Mouse (Mus musculus) limb, embryonic 14.5 days (tissue): ENCODE results near the gene Ctdspl. TPM values are rescaled to one million over a fixed set of nuclear protein-coding genes. Genes with fewer than 3 reads are reported as not detected.

ENCODE experiments used
- ATAC-seq: fragments of 200-750 bp; cut with Nextera tagmentation; 2 replicates; pipeline ENCODE4 v1.8.0; 2017; ENCODE audit warnings: low read depth, moderate number of reproducible peaks, moderate TSS enrichment; ENCODE audit not compliant: low FRiP score
- DNase-seq: peaks from one replicate; pipeline ENCODE4 v3.0.0-alpha.2; 2015; ENCODE audit warnings: low spot score
- H3K27ac ChIP-seq: fragments of 300-500 bp; sonication (generic); replicated peaks from 2 replicates; pipeline ENCODE4 v1.5.1; 2014; ENCODE audit warnings: low read depth, mild to moderate bottlenecking, low read length, moderate library complexity, mixed read lengths
- H3K27me3 ChIP-seq: fragments of 300-500 bp; sonication (generic); 2 replicates; pipeline ENCODE4 v1.6.1; 2014; ENCODE audit warnings: low read length, mixed read lengths; ENCODE audit not compliant: control insufficient read depth, insufficient read depth
- H3K36me3 ChIP-seq: fragments of 300-500 bp; sonication (generic); 2 replicates; pipeline ENCODE4 v1.6.1; 2014; ENCODE audit warnings: mild to moderate bottlenecking, low read length, moderate library complexity, mixed read lengths; ENCODE audit not compliant: control insufficient read depth, insufficient read depth
- H3K4me1 ChIP-seq: fragments of 300-500 bp; sonication (generic); 2 replicates; pipeline ENCODE4 v1.6.1; 2014; ENCODE audit warnings: antibody characterized with exemption, low read length, mixed read lengths; ENCODE audit not compliant: control insufficient read depth, insufficient read depth
- H3K4me2 ChIP-seq: fragments of 300-500 bp; sonication (generic); replicated peaks from 2 replicates; pipeline ENCODE4 v1.6.1; 2014; ENCODE audit warnings: low read depth, mild to moderate bottlenecking, low read length, moderate library complexity; ENCODE audit not compliant: severe bottlenecking
- H3K4me3 ChIP-seq: fragments of 300-500 bp; sonication (generic); replicated peaks from 2 replicates; pipeline ENCODE4 v1.5.1; 2014; ENCODE audit warnings: low read length
- H3K9ac ChIP-seq: fragments of 300-500 bp; sonication (generic); 2 replicates; pipeline ENCODE4 v1.6.1; 2014; ENCODE audit warnings: mild to moderate bottlenecking, low read depth, low read length, moderate library complexity; ENCODE audit not compliant: severe bottlenecking
- H3K9me3 ChIP-seq: fragments of 300-500 bp; sonication (generic); 2 replicates; pipeline ENCODE4 v1.6.1; 2016; ENCODE audit warnings: low read length; ENCODE audit not compliant: control insufficient read depth
- POLR2A ChIP-seq: fragments of 200-500 bp; IDR thresholded peaks from 2 replicates; pipeline ENCODE4 v1.8.0; 2012; ENCODE audit warnings: inconsistent platforms, mild to moderate bottlenecking, moderate library complexity, borderline replicate concordance; ENCODE audit not compliant: insufficient read depth, insufficient read length; ENCODE audit errors: extremely low read depth
- WGBS: fragments of 180-500 bp; shearing (Covaris S2); extraction: QIAGEN DNeasy Blood & Tissue Kit; methylation state at CpG from one replicate; pipeline ENCODE4 v1.1.7; 2014; 5-methylcytosine and 5-hydroxymethylcytosine counted together
- polyA plus RNA-seq, 2 experiments: library from polyadenylated mRNA; depleted of rRNA in 1 of 2; stranded (reverse) in 1 of 2; unstranded in 1 of 2; fragments of >200 nt; fragmentation: Nextera tagmentation in 1 of 2; extraction: Ambion mirVana in 1 of 2; gene quantifications; 2 replicates each; pipeline versions ENCODE4 v1.2.1 to v1.2.3; 2012 to 2014

Ctdspl gene
- polyA plus RNA-seq, 2 experiments, result 23.8 to 38.0 TPM

DNA sequence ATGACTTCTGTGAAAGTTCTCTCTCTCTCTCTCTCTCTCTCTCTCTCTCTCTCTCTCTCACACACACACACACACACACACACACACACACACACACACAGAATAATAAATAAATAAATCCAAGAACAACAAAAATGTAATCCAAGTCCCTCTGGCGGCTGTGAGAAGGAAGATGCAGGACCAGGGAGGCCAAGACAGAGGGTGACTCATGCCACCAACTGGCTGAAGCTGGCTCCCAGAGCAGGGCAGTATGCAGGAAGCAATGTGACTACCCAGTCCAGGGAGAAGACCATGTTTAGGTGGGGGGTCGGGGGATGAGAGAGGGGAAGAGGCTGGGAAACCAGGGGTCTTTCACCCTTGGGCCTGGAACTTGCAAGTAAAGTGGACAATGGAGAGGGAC is 124.9 kb downstream of the Ctdspl start:
- no peak overlapping the region for H3K27ac ChIP-seq

DNA sequence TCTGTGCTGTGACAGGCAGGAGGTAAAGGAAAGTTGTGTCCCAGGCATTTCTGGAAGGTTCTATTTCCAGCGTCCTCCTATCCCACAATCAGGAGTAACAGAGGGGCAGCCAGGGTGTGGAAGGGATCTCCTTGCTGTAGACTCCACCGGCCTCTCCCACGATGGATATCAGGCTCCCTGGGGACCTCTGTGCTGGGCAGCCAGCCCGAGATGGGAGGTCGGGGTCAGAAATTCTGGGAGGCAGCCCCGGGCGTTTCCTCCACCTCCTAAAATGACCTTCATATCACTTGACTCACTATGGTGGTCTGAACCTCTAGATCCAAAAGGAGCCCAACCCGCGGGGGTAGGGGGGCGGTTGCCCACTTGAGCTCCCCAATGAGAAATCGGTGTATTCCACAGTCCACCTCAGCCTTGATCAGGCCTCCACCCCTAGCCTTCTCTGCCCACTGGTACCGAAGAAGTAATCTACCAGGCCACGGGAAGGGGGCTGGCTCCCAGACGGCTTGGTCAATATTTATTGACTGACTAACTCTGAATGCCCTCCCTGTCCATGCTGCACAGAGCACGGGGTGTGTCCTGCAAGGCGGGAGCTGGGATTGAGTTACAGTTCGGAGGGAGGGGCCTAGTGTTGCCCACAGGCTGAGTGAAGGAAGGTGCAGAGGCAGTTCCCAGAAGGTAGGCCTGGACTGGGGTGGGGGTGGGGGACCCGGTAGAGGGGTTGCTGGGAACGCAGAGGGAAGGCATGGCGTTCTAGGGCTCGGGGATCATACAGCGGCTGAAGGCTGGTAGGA is 126.1 kb downstream of the Ctdspl start, which contains the start of gene Vill:
TSS of gene Vill (plus strand) at position 625 of the 791 bp plus-strand sequence.
- peak within 1 kb of the TSS; percentile 87 for H3K4me2 ChIP-seq
- peak within 1 kb of the TSS; percentile 65 for H3K9ac ChIP-seq
- DNase-seq (peak; percentile 53), ATAC-seq (peak; percentile 91)
- H3K27ac ChIP-seq, result peak within 1 kb of the TSS; percentile 62
- peak within 1 kb of the TSS; percentile 49 for H3K4me3 ChIP-seq
- H3K36me3 ChIP-seq, result no peaks in the 10 kb centered on the region
- H3K9me3 ChIP-seq, result no peaks in the 10 kb centered on the region
- peaks cover 10% of the 10 kb centered on the region for H3K4me1 ChIP-seq
- H3K27me3 ChIP-seq, result no peaks in the 10 kb centered on the region
- peak; percentile 31; the same call in 1 of the 2 replicates for TF ChIP-seq POLR2A
- WGBS, result 17% methylated on average over 22 of the region's 22 CpGs

More for the DNA sequence above, 124.9 kb downstream of the Ctdspl start:
- H3K4me2 ChIP-seq, result no peak overlapping the region
- WGBS, result 87% methylated on average over 2 of the region's 2 CpGs
- no peak for ATAC-seq
- H3K9ac ChIP-seq, result no peak overlapping the region
- peaks cover 10% of the 10 kb centered on the region for H3K4me1 ChIP-seq
- H3K36me3 ChIP-seq, result no peaks in the 10 kb centered on the region
- H3K27me3 ChIP-seq, result no peaks in the 10 kb centered on the region
- no peak overlapping the region for H3K4me3 ChIP-seq
- H3K9me3 ChIP-seq, result no peaks in the 10 kb centered on the region
- TF ChIP-seq POLR2A, result no peak
- DNase-seq, result no peak

DNA sequence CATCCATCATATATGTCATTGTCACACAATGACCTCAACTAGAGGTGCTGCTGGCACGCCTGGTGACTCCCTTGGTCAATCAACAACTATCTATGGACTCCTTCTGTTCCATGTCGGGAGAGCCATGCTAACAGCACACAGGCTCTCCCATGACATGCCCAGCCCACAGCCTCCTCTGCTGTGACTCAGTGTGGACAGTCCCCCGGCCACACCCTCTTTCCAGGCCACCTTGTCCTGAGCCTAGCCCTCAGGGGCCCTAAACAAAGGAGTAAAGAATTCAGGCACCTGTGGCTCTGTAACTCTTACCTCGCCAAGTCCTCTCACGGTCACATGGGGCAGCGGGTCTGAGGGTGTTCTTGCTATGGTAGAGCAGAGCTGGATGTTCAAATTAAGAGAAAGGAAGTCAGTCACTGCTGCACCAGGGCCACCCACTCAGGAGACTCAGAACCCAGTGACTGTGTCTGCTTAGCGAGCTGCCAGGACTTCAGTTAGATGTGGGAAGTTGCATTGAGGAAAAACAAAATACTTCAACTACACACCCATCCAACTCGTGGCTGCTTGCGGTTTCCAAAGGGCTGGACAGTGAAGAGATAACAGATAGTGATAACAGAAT is 127.8 kb downstream of the Ctdspl start:
- Histone ChIP-seq H3K4me2 (no peak overlapping the region), H3K27ac (no peak overlapping the region), H3K9ac (no peak overlapping the region), H3K4me3 (no peak overlapping the region), H3K9me3 (no peaks in the 10 kb centered on the region), H3K27me3 (no peaks in the 10 kb centered on the region), H3K36me3 (no peaks in the 10 kb centered on the region), H3K4me1 (peaks cover 8% of the 10 kb centered on the region)
- DNase-seq (no peak), ATAC-seq (no peak)
- no peak for TF ChIP-seq POLR2A
- WGBS, result 81% methylated on average over 9 of the region's 9 CpGs

- no peak for ATAC-seq
- no peaks in the 10 kb centered on the region for H3K9me3 ChIP-seq
These were observed 129.1 kb downstream of the Ctdspl start for GRCm38 (mm10) chr9:119055336-119055735.

DNA sequence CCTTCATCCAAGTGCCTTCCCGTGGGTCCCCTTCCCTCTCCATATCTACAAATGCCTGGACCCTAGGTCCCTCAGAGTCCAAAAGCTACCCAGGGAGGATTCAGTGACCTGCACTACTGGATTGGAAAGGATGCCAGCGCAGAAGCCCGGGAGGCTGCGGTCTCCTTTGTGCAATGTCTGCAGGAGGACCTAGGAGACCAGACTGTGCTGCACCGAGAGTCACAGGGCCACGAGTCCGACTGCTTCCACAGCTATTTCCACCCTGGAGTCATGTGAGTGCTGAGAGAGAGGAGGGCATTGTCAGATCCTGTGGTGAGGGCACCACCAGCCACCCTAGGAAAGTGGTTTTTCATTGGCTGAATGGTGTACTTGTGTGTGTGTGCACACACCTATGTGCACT is 132.0 kb downstream of the Ctdspl start:
- Histone ChIP-seq H3K4me3 (no peak overlapping the region), H3K9ac (no peak overlapping the region), H3K4me2 (no peak overlapping the region), H3K36me3 (no peaks in the 10 kb centered on the region), H3K4me1 (no peaks in the 10 kb centered on the region; the same call in 1 of the 2 replicates), H3K27me3 (no peaks in the 10 kb centered on the region), H3K27ac (no peak overlapping the region), H3K9me3 (no peaks in the 10 kb centered on the region)
- no peak for TF ChIP-seq POLR2A
- 85% methylated on average over 7 of the region's 7 CpGs for WGBS
- DNase-seq (no peak), ATAC-seq (no peak)

More at GRCm38 (mm10) chr9:119055336-119055735, 129.1 kb downstream of the Ctdspl start:
- Histone ChIP-seq H3K36me3 (no peaks in the 10 kb centered on the region), H3K4me1 (peaks cover 8% of the 10 kb centered on the region), H3K4me3 (no peak overlapping the region), H3K4me2 (no peak overlapping the region), H3K27ac (no peak overlapping the region), H3K27me3 (no peaks in the 10 kb centered on the region), H3K9ac (no peak overlapping the region)
- no peak for DNase-seq
- no peak for TF ChIP-seq POLR2A
- 85% methylated on average over 4 of the region's 4 CpGs for whole genome bisulfite sequencing
